Mouse (Mus musculus) pancreas, adult 10 weeks (tissue): ENCODE data around the gene Hddc3. TPM values are rescaled to one million over a fixed set of nuclear protein-coding genes. Genes with fewer than 3 reads are reported as not detected.

Experiments
- polyA plus RNA-seq: library from polyadenylated mRNA; stranded (reverse); fragments of 350-450 nt; fragmentation: Illumina TruSeq; extraction: RNeasy Lipid Tissue Mini Kit (QIAGEN cat#74804); gene quantifications from one replicate; pipeline ENCODE4 v1.2.3, GENCODE M21; 2015; ENCODE audit warnings: low read depth, low replicate concordance; ENCODE audit not compliant: insufficient read depth

The Hddc3 gene
- polyA plus RNA-seq = 6.2 TPM

GRCm38 (mm10) chr7:80342858-80343257, at the start of gene Hddc3:
TSS of gene Hddc3 (plus strand) at chr7:80343104.

GRCm38 (mm10) chr7:80294062-80294763, 48.7 kb upstream of the Hddc3 start, which contains the start of gene Prc1:
TSS of gene Prc1 (plus strand) at chr7:80294450.

GRCm38 (mm10) chr7:80324043-80324815, 18.7 kb upstream of the Hddc3 start, which contains the start of gene Rccd1:
TSS of gene Rccd1 (minus strand) at chr7:80324454.

GRCm38 (mm10) chr7:80340793-80341192, 2.1 kb upstream of the Hddc3 start, which contains the start of gene Unc45a:
TSS of gene Unc45a (minus strand) at chr7:80341005.

GRCm38 (mm10) chr7:80371041-80371751, 28.3 kb downstream of the Hddc3 start, which contains the start of gene Man2a2:
TSS of gene Man2a2 (minus strand) at chr7:80371375.

GRCm38 (mm10) chr7:80387633-80388543, 45.0 kb downstream of the Hddc3 start, which contains the start of gene Fes:
TSS of gene Fes (minus strand) at chr7:80387946.

Other genes starting within 250 kb of the Hddc3 start
- 58.3 TPM for gene Idh2, start 227.7 kb upstream of the Hddc3 start, polyA plus RNA-seq
- 2.1 TPM for gene Sema4b, start 156.3 kb upstream of the Hddc3 start, polyA plus RNA-seq
- 16.9 TPM for gene Cib1, start 110.3 kb upstream of the Hddc3 start, polyA plus RNA-seq
- gene Gdpgp1, start 110.2 kb upstream of the Hddc3 start, polyA plus RNA-seq = 0.63 TPM
- 0.57 TPM for gene Ttll13, start 96.7 kb upstream of the Hddc3 start, polyA plus RNA-seq
- 10.3 TPM for gene Ngrn, start 81.9 kb upstream of the Hddc3 start, polyA plus RNA-seq
- 3.4 TPM for gene Vps33b, start 73.5 kb upstream of the Hddc3 start, polyA plus RNA-seq
- gene Prc1, start 48.7 kb upstream of the Hddc3 start, polyA plus RNA-seq = 0.87 TPM
- 5.5 TPM for gene Rccd1, start 18.6 kb upstream of the Hddc3 start, polyA plus RNA-seq
- gene Unc45a, start 2.1 kb upstream of the Hddc3 start, polyA plus RNA-seq = 8.2 TPM
- 8.4 TPM for gene Man2a2, start 28.3 kb downstream of the Hddc3 start, polyA plus RNA-seq
- 11.3 TPM for gene Fes, start 44.8 kb downstream of the Hddc3 start, polyA plus RNA-seq
- 14.7 TPM for gene Furin, start 62.3 kb downstream of the Hddc3 start, polyA plus RNA-seq
- 1.6 TPM for gene Blm, start 192.0 kb downstream of the Hddc3 start, polyA plus RNA-seq